Mouse (Mus musculus): ENCODE measurements around the gene Lipt1. TPM values are rescaled to one million over a fixed set of nuclear protein-coding genes. Genes with fewer than 3 reads are reported as not detected.

Lipt1 gene
- polyA plus RNA-seq (2012; rRNA removed): 2.8 and 3.3 TPM in 2 replicates

DNA sequence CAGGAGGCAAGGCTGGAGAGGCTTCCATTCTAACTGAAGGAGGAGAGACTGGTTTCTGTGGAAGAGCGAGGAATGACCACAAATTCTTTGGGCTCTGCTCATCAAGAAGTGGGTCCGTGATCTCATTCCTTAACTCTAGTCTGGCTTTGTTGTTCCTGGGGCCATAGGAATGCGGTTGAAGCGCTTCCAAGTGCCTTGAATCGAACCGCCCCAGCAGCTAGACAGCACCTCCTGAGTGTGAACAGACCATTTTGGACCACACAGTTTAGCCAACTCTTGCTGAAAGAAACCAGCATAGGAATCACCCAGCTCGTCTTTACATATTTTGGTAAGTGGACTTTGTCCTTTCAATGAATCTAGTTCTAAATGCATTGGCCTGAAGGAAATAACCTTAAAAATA is at the start of gene Lipt1:
Gene Lipt1, plus strand, starts transcription at position 35 of the 400 bp plus-strand sequence.
- Histone ChIP-seq H3K27ac (ENCODE audit: control insufficient read depth, insufficient read depth, low read depth, low read length) (peak within 1 kb of the TSS; percentile 84), H3K27me3 (ENCODE audit: control insufficient read depth, insufficient read depth, low read length) (no peaks in the 10 kb centered on the region), H3K4me3 (ENCODE audit: control insufficient read depth, low read depth, low read length) (peak within 1 kb of the TSS; percentile 91), H3K36me3 (ENCODE audit: control insufficient read depth, insufficient read depth, low read length) (no peaks in the 10 kb centered on the region), H3K4me1 (ENCODE audit: control insufficient read depth, insufficient read depth, low read length) (peaks cover 5% of the 10 kb centered on the region)
- TF ChIP-seq POLR2A (IDR thresholded peaks at IDR 0.05; ENCODE audit: control insufficient read depth, low read depth, low read length): no peak
- no peak for TF ChIP-seq CTCF (IDR thresholded peaks at IDR 0.05; ENCODE audit: control insufficient read depth, insufficient read depth, insufficient replicate concordance, low read depth, low read length)

DNA sequence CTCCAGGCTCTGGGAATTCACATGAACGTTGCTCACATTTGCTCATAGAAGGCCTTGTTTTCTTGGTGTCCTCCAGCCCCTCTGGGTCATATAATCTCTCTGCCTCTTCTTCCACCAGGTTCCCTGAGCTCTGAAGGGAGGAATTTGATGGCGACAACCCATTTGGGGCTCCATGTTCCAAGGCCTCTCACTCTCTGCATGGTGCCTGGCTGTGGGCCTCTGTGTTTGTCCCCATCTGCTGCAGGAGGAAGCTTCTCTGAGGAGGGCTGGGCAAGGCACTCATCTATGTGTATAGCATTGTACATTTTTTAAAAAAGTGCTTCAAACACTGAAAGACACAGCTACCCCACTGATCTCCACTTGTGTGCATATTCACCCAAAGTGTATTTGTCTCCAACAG is 39.9 kb upstream of the Lipt1 start:
- H3K27ac ChIP-seq (ENCODE audit: control insufficient read depth, insufficient read depth, low read depth, low read length): no peak overlapping the region
- no peaks in the 10 kb centered on the region for H3K27me3 ChIP-seq (ENCODE audit: control insufficient read depth, insufficient read depth, low read length)
- H3K4me3 ChIP-seq (ENCODE audit: control insufficient read depth, low read depth, low read length): no peak overlapping the region
- no peaks in the 10 kb centered on the region for H3K4me1 ChIP-seq (ENCODE audit: control insufficient read depth, insufficient read depth, low read length)
- peaks cover 2% of the 10 kb centered on the region; the same call in 1 of the 2 replicates for H3K36me3 ChIP-seq (ENCODE audit: control insufficient read depth, insufficient read depth, low read length)
- TF ChIP-seq CTCF (IDR thresholded peaks at IDR 0.05; ENCODE audit: control insufficient read depth, insufficient read depth, insufficient replicate concordance, low read depth, low read length): no peak
- no peak for TF ChIP-seq POLR2A (IDR thresholded peaks at IDR 0.05; ENCODE audit: control insufficient read depth, low read depth, low read length)

GRCm38 (mm10) chr1:37846878-37847277 is 24.7 kb upstream of the Lipt1 start:
- no peak overlapping the region for H3K27ac ChIP-seq (ENCODE audit: control insufficient read depth, insufficient read depth, low read depth, low read length)
- H3K36me3 ChIP-seq (ENCODE audit: control insufficient read depth, insufficient read depth, low read length): peaks cover 1% of the 10 kb centered on the region; the same call in 1 of the 2 replicates
- no peak overlapping the region for H3K4me3 ChIP-seq (ENCODE audit: control insufficient read depth, low read depth, low read length)
- no peaks in the 10 kb centered on the region for H3K4me1 ChIP-seq (ENCODE audit: control insufficient read depth, insufficient read depth, low read length)
- TF ChIP-seq CTCF (IDR thresholded peaks at IDR 0.05; ENCODE audit: control insufficient read depth, insufficient read depth, insufficient replicate concordance, low read depth, low read length) (no peak), POLR2A (IDR thresholded peaks at IDR 0.05; ENCODE audit: control insufficient read depth, low read depth, low read length) (no peak)
- no peaks in the 10 kb centered on the region for H3K27me3 ChIP-seq (ENCODE audit: control insufficient read depth, insufficient read depth, low read length)

- no peaks in the 10 kb centered on the region for H3K27me3 ChIP-seq (ENCODE audit: control insufficient read depth, insufficient read depth, low read length)
- H3K4me1 ChIP-seq (ENCODE audit: control insufficient read depth, insufficient read depth, low read length): no peaks in the 10 kb centered on the region
- no peak overlapping the region for H3K27ac ChIP-seq (ENCODE audit: control insufficient read depth, insufficient read depth, low read depth, low read length)
- H3K4me3 ChIP-seq (ENCODE audit: control insufficient read depth, low read depth, low read length): no peak overlapping the region
- H3K36me3 ChIP-seq (ENCODE audit: control insufficient read depth, insufficient read depth, low read length): no peaks in the 10 kb centered on the region
- TF ChIP-seq POLR2A (IDR thresholded peaks at IDR 0.05; ENCODE audit: control insufficient read depth, low read depth, low read length) (no peak), CTCF (IDR thresholded peaks at IDR 0.05; ENCODE audit: control insufficient read depth, insufficient read depth, insufficient replicate concordance, low read depth, low read length) (no peak)
Observed at GRCm38 (mm10) chr1:37850696-37851095, 20.8 kb upstream of the Lipt1 start.

DNA sequence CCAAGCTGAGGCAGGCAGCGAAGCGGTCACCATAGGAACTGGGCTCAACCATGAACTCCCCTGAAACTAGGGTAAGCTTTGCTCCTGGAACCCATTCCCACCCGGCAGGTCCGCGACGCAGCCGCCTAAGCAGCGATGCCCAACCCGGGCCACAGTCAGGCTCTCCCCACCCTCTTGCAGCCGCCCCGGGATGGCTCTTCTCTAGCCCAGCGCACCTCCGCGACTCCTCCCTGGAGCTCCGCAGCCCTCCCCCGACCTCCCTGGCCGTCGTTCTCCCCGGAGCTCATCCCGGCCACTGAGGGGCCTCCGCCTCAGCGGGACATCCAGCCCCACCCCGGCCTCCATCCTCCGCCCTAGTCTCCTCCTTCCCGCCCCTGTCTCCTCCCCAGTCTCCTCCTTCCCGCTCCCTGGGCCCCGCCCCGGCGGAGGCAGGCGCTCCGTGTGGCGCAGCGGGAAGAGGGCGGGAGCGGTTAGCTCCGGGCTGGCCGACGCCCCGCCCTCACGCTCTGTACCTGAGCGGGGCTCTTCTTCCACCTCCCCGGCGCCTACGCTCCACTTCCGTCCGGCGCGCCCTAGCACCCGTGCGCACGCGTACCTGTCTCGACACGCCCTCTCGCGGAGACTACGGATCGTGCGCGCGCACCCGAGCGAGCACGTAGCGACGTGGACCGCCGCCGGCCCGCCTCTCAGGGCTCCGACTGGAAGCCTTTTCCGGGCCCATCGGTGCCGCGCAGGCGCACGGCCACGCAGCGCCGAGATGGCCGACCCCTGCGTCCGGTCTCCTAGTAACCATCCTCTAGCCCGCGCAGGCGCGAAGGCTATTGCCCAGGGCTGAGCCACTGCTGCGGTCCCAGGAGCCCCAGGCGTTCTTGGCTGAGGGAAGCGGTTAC is 6.8 kb upstream of the Lipt1 start:
- Histone ChIP-seq H3K36me3 (ENCODE audit: control insufficient read depth, insufficient read depth, low read length) (no peaks in the 10 kb centered on the region), H3K4me1 (ENCODE audit: control insufficient read depth, insufficient read depth, low read length) (no peaks in the 10 kb centered on the region), H3K27ac (ENCODE audit: control insufficient read depth, insufficient read depth, low read depth, low read length) (peak overlapping the region; percentile 96), H3K4me3 (ENCODE audit: control insufficient read depth, low read depth, low read length) (peak overlapping the region; percentile 90), H3K27me3 (ENCODE audit: control insufficient read depth, insufficient read depth, low read length) (no peaks in the 10 kb centered on the region)
- TF ChIP-seq POLR2A (IDR thresholded peaks at IDR 0.05; ENCODE audit: control insufficient read depth, low read depth, low read length) (peak; percentile 89), CTCF (IDR thresholded peaks at IDR 0.05; ENCODE audit: control insufficient read depth, insufficient read depth, insufficient replicate concordance, low read depth, low read length) (no peak)

DNA sequence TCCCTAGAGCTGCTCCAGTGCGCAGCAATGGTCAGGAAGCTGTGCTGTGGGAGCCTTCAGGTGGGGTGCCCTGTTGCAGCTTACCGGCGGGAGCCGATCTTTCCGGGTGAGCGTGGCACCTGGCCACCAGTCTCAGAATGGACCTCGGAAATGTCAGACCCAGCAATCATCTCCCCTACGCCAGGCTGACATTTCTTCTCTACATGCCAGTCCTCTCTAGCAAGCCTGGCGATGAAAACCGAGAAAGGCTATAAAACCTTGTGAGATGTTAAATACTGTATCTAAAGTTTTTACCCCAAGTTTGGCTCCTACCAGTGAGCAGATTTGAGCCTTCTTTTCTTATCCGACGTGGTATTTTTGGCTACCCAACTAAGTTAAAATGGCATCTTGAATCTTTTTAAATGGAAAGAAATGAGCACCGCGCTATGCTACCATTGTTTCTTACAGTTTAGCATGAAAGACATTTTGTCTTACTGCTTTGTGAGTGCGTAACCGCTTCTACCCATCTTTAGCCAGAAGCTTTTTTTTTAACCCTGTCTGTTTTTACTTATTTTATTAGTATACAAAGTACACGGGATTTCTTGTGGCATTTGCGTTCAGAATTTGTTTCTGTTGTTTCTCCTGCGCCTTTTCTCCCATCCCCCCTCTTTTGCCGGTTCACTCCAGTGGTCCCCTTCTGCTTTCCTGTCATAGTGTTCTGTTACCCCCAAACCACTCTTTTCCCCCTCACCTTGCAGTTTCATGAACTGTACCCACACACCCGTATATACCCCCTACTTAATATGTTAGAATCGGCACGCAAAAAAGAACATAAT is 5.9 kb upstream of the Lipt1 start:
- Histone ChIP-seq H3K4me1 (ENCODE audit: control insufficient read depth, insufficient read depth, low read length) (no peaks in the 10 kb centered on the region), H3K27me3 (ENCODE audit: control insufficient read depth, insufficient read depth, low read length) (no peaks in the 10 kb centered on the region), H3K4me3 (ENCODE audit: control insufficient read depth, low read depth, low read length) (peak overlapping the region; percentile 90), H3K36me3 (ENCODE audit: control insufficient read depth, insufficient read depth, low read length) (no peaks in the 10 kb centered on the region), H3K27ac (ENCODE audit: control insufficient read depth, insufficient read depth, low read depth, low read length) (peak overlapping the region; percentile 96)
- TF ChIP-seq POLR2A (IDR thresholded peaks at IDR 0.05; ENCODE audit: control insufficient read depth, low read depth, low read length) (no peak), CTCF (IDR thresholded peaks at IDR 0.05; ENCODE audit: control insufficient read depth, insufficient read depth, insufficient replicate concordance, low read depth, low read length) (no peak)

DNA sequence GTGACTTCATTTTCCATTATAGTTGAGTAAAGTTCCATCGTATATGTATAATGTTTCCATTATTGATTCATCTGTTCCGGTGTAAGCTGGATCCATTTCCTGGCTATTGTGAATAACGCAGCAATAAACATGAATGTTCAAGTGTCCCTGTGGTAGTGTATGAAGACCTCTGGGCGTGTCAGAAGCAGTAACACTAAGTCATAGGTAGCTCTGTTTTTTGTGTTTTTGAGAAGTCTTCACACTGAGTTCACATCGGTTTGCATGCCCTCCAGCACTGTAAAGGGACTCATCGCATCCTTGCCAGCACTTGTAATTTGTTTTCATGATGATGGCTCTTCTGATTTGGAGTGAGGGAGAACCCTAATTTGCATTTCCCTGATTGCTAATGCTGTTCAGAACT is 5.3 kb upstream of the Lipt1 start, which contains the start of gene Tsga10:
Gene Tsga10, minus strand, starts transcription at position 144 of the 400 bp plus-strand sequence.
- peak within 1 kb of the TSS; percentile 90 for H3K4me3 ChIP-seq (ENCODE audit: control insufficient read depth, low read depth, low read length)
- H3K27ac ChIP-seq (ENCODE audit: control insufficient read depth, insufficient read depth, low read depth, low read length): peak within 1 kb of the TSS; percentile 96
- no peaks in the 10 kb centered on the region for H3K36me3 ChIP-seq (ENCODE audit: control insufficient read depth, insufficient read depth, low read length)
- H3K4me1 ChIP-seq (ENCODE audit: control insufficient read depth, insufficient read depth, low read length): no peaks in the 10 kb centered on the region
- TF ChIP-seq CTCF (IDR thresholded peaks at IDR 0.05; ENCODE audit: control insufficient read depth, insufficient read depth, insufficient replicate concordance, low read depth, low read length) (no peak), POLR2A (IDR thresholded peaks at IDR 0.05; ENCODE audit: control insufficient read depth, low read depth, low read length) (no peak)
- H3K27me3 ChIP-seq (ENCODE audit: control insufficient read depth, insufficient read depth, low read length): no peaks in the 10 kb centered on the region
